Mouse (Mus musculus) embryonic facial prominence, embryonic 11.5 days (tissue): ENCODE measurements around the gene Ntn1. TPM values are rescaled to one million over a fixed set of nuclear protein-coding genes. Genes with fewer than 3 reads are reported as not detected.
A peak's percentile ranks its signal among the peaks of the same experiment; 100 is the strongest.

ENCODE experiments used
- ATAC-seq: fragments of 200-750 bp; cut with Nextera tagmentation; replicated peaks from 2 replicates; pipeline ENCODE4 v1.8.0; 2017; ENCODE audit warnings: low read depth; ENCODE audit not compliant: insufficient number of reproducible peaks, low FRiP score, low TSS enrichment
- DNase-seq: peaks from one replicate; pipeline ENCODE4 v3.0.0-alpha.2; 2015; ENCODE audit warnings: low spot score
- H3K27ac ChIP-seq: fragments of 300-500 bp; sonication (generic); replicated peaks from 2 replicates; pipeline ENCODE4 v1.5.1; 2014; ENCODE audit warnings: mild to moderate bottlenecking, low read depth, low read length, control low read depth
- H3K27me3 ChIP-seq: fragments of 300-500 bp; sonication (generic); 2 replicates; pipeline ENCODE4 v1.6.1; 2014; ENCODE audit warnings: mild to moderate bottlenecking, low read length, moderate library complexity, mixed read lengths; ENCODE audit not compliant: control insufficient read depth, insufficient read depth
- H3K36me3 ChIP-seq: fragments of 300-500 bp; sonication (generic); replicated peaks from 2 replicates; pipeline ENCODE4 v1.6.1; 2014; ENCODE audit warnings: low read depth, mild to moderate bottlenecking, low read length, moderate library complexity, mixed read lengths; ENCODE audit not compliant: control insufficient read depth, insufficient read depth
- H3K4me1 ChIP-seq: fragments of 300-500 bp; sonication (generic); 2 replicates; pipeline ENCODE4 v1.6.1; 2014; ENCODE audit warnings: low read length, mixed read lengths; ENCODE audit not compliant: control insufficient read depth, insufficient read depth
- H3K4me2 ChIP-seq: fragments of 300-500 bp; sonication (generic); 2 replicates; pipeline ENCODE4 v1.6.1; 2014; ENCODE audit warnings: low read depth, mild to moderate bottlenecking, control low read depth, low read length, moderate library complexity
- H3K4me3 ChIP-seq: fragments of 300-500 bp; sonication (generic); 2 replicates; pipeline ENCODE4 v1.5.1; 2014; ENCODE audit warnings: low read depth, low read length, control low read depth
- H3K9ac ChIP-seq: fragments of 300-500 bp; sonication (generic); replicated peaks from 2 replicates; pipeline ENCODE4 v1.6.1; 2014; ENCODE audit warnings: mild to moderate bottlenecking, control low read depth, low read length
- H3K9me3 ChIP-seq: fragments of 300-500 bp; sonication (generic); replicated peaks from 2 replicates; pipeline ENCODE4 v1.6.1; 2016; ENCODE audit warnings: mild to moderate bottlenecking, low read length, inconsistent platforms, mixed read lengths; ENCODE audit not compliant: control insufficient read depth
- WGBS: fragments of 180-500 bp; shearing (Covaris S2); extraction: QIAGEN DNeasy Blood & Tissue Kit; methylation state at CpG from one replicate; pipeline ENCODE4 v1.1.7; 2014; 5-methylcytosine and 5-hydroxymethylcytosine counted together
- polyA plus RNA-seq: library from polyadenylated mRNA; unstranded; fragments of >200 nt; fragmentation: Nextera tagmentation; extraction: Ambion mirVana; gene quantifications from 2 replicates; pipeline ENCODE4 v1.2.1, GENCODE M21; 2014

Ntn1 gene
- polyA plus RNA-seq, 1 experiment from 2014 or later: 3.2 TPM

- 43% methylated on average over 6 of the region's 6 CpGs for WGBS
- Histone ChIP-seq H3K27ac (no peak overlapping the region), H3K36me3 (no peaks in the 10 kb centered on the region), H3K4me2 (no peak overlapping the region), H3K27me3 (no peaks in the 10 kb centered on the region), H3K9ac (no peak overlapping the region), H3K4me3 (no peak overlapping the region), H3K4me1 (no peaks in the 10 kb centered on the region), H3K9me3 (no peaks in the 10 kb centered on the region)
- DNase-seq (no peak), ATAC-seq (no peak)
These were observed 52.5 kb downstream of the Ntn1 start for GRCm38 (mm10) chr11:68348083-68348482.

GRCm38 (mm10) chr11:68347508-68347907 lies 53.1 kb downstream of the Ntn1 start:
- DNase-seq: no peak
- 81% methylated on average over 5 of the region's 5 CpGs for WGBS
- Histone ChIP-seq H3K4me1 (no peaks in the 10 kb centered on the region), H3K4me3 (no peak overlapping the region), H3K36me3 (no peaks in the 10 kb centered on the region), H3K4me2 (no peak overlapping the region), H3K27ac (no peak overlapping the region), H3K9me3 (no peaks in the 10 kb centered on the region), H3K9ac (no peak overlapping the region), H3K27me3 (no peaks in the 10 kb centered on the region)
- no peak for ATAC-seq

DNA sequence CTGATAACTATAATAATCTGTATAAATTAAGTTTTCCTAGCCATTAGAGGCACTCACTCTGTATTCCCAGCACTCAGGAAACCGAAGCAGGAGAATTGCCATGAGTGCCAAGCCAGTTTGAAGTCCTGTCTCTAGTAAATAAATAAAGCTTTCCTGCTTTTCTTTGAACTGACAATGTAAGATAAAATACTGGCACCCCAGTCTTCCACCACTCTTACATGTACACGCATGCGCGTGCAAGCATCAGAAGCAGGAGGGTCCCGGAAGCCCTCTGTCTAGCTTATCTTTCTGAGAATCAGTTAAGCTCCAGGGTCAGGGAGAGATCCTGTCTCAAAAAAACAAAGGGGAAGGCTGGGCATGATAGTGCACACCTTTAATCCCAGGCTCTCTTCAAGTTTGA lies 54.5 kb downstream of the Ntn1 start:
- DNase-seq: no peak

DNA sequence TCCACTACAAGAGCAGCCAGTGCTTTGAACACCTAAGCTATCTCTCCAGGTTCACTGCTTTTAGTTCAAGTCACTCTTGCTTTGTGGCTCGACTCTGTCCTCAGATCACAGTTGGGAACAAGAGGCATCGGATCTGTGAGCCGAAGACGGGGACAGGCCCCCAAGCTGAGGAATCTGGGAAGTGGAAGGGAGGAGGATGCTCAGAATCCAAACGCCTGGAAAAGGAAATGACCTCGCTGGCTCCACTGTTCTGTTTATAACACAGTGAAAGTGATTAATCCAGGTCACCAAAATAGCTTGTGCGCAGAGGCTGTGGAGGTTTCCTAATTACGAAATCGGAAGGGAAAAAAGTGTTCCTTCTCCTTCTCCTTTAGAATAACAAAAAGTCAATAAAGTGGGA lies 56.4 kb downstream of the Ntn1 start:
- ATAC-seq: no peak
- Histone ChIP-seq H3K4me3 (no peak overlapping the region), H3K27me3 (no peaks in the 10 kb centered on the region), H3K27ac (no peak overlapping the region), H3K9ac (no peak overlapping the region), H3K9me3 (no peaks in the 10 kb centered on the region), H3K4me1 (no peaks in the 10 kb centered on the region; the same call in 1 of the 2 replicates), H3K4me2 (no peak overlapping the region), H3K36me3 (no peaks in the 10 kb centered on the region)
- 65% methylated on average over 9 of the region's 9 CpGs for WGBS
- no peak for DNase-seq

More for the DNA sequence above, 54.5 kb downstream of the Ntn1 start:
- H3K4me3 ChIP-seq: no peak overlapping the region
- no peaks in the 10 kb centered on the region for H3K9me3 ChIP-seq
- no peaks in the 10 kb centered on the region for H3K36me3 ChIP-seq
- no peak overlapping the region for H3K9ac ChIP-seq
- no peaks in the 10 kb centered on the region for H3K27me3 ChIP-seq
- no peaks in the 10 kb centered on the region; the same call in 1 of the 2 replicates for H3K4me1 ChIP-seq
- 93% methylated on average over 5 of the region's 5 CpGs for WGBS
- ATAC-seq: no peak
- H3K4me2 ChIP-seq: no peak overlapping the region
- H3K27ac ChIP-seq: no peak overlapping the region

DNA sequence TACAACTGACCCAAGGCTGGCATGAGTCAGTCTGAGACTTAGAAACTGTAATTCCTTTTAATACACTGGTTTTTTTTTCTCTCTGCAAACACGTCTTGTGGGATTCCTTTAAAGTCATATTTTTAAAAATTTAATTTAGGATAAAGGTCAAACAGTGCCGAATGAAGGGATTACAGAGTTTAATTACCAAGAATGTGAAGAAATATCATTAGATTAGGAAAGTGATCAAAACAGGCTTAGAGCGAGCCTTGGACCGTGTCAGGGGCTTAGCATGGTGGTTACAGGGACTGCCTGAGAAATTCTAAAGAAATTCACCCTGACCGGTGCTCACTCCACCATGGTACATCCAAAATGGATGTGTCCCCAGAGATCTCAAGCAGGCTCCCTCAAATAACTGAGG lies 57.9 kb downstream of the Ntn1 start:
- H3K4me1 ChIP-seq: no peaks in the 10 kb centered on the region; the same call in 1 of the 2 replicates
- DNase-seq (no peak), ATAC-seq (no peak)
- WGBS: 85% methylated on average over 5 of the region's 5 CpGs
- H3K36me3 ChIP-seq: no peaks in the 10 kb centered on the region
- H3K9me3 ChIP-seq: no peaks in the 10 kb centered on the region
- H3K4me2 ChIP-seq: no peak overlapping the region
- H3K27ac ChIP-seq: no peak overlapping the region
- H3K9ac ChIP-seq: no peak overlapping the region
- no peaks in the 10 kb centered on the region for H3K27me3 ChIP-seq
- H3K4me3 ChIP-seq: no peak overlapping the region

DNA sequence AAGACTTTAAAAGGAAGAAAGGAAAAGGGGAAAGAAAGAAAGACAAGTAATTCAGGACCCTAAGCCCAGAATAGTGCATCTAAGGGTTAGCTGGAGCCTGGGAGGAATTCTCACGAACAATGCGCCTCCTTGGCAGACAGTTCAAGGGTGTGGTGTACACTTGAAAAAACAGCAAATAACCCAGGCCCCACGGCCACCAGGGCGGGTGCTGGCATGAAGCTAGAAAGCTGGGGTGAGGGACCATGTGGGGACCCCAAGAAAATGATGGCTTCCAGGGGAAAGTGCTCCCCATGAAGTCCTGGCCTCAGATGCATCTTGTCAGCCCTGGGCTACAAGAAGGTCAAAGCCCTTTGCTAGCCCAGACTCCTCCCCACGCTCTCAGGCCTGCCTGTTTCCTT lies 58.6 kb downstream of the Ntn1 start:
- ATAC-seq: no peak
- H3K27me3 ChIP-seq: no peaks in the 10 kb centered on the region
- no peaks in the 10 kb centered on the region; the same call in 1 of the 2 replicates for H3K4me1 ChIP-seq
- no peaks in the 10 kb centered on the region for H3K36me3 ChIP-seq
- no peak for DNase-seq
- H3K27ac ChIP-seq: no peak overlapping the region
- H3K9me3 ChIP-seq: no peaks in the 10 kb centered on the region
- WGBS: 75% methylated on average over 5 of the region's 5 CpGs
- no peak overlapping the region for H3K4me3 ChIP-seq
- H3K9ac ChIP-seq: no peak overlapping the region
- H3K4me2 ChIP-seq: no peak overlapping the region

DNA sequence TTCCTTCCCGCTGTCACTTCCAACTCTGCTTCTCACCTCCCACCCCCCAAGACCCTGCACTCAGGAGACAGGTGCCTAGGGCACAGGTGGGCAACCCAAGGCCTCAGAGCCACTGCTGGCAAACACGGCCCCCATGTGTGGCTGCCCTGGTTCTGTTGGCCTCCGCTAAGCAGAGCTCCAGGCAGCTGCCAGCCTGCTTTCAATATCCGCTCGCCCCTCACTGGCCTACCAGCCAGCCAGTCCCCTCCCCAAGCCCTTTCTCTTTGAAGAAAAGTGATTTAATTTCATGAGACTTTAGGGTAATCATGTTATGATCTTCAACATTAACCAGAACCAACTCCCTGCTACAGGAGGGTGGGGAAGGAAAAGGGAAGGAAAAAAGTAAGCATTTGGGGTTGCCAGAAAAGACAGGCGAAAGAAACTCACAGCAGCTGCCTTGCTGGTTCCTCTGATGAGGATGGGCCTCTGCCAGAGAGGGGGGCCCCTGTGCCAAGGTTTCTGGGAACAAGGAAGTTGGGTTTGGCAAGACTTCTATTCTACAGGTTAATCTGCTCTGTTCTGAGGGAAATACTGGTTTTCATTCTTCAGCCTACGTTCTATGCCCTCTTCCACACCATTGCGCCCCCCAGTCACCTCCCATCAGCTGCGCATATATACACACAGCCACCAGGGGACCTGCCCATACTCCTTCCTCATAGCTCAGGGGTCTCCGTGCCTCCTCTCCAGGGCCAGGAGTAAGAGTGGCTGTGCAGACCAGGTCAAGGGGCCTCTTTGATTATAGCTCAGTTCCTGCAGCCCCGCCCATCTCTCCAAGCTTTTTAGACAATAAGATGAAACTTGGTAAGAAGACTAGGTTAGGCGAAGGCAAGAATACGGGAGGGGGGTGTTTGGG lies 59.3 kb downstream of the Ntn1 start:
- no peak for ATAC-seq
- 70% methylated on average over 13 of the region's 13 CpGs for WGBS
- H3K4me1 ChIP-seq: no peaks in the 10 kb centered on the region; the same call in 1 of the 2 replicates
- H3K4me2 ChIP-seq: no peak overlapping the region
- H3K9ac ChIP-seq: 0 out of 2 replicates have a peak overlapping the region, but pooled peaks have one; percentile 2
- peak; percentile 49 for DNase-seq
- H3K9me3 ChIP-seq: no peaks in the 10 kb centered on the region
- no peaks in the 10 kb centered on the region for H3K36me3 ChIP-seq
- peak overlapping the region; percentile 38; the same call in 1 of the 2 replicates for H3K27ac ChIP-seq
- no peaks in the 10 kb centered on the region for H3K27me3 ChIP-seq
- H3K4me3 ChIP-seq: no peak overlapping the region

DNA sequence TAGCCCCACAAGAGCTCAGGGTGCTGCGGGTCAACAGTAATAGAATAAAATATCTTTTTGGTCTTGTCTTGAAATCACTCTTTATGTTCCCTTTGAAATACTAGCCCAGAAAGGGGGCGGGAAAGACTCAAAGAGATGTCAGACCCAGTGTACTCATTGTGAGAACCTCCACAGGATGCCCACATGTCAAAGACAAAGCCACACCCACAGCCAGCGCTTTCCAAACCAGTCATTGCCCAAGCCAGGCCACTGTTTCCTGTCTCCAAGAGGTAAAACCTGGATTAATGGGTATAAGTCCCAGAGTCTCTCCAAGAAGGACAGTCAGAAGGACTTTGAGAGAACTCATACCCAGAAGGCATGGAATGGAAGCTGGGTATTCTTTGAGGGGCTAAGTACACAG lies 60.3 kb downstream of the Ntn1 start:
- Histone ChIP-seq H3K4me2 (no peak overlapping the region), H3K27me3 (no peaks in the 10 kb centered on the region), H3K4me1 (no peaks in the 10 kb centered on the region; the same call in 1 of the 2 replicates), H3K9me3 (no peaks in the 10 kb centered on the region), H3K4me3 (no peak overlapping the region), H3K9ac (no peak overlapping the region), H3K36me3 (no peaks in the 10 kb centered on the region), H3K27ac (no peak overlapping the region)
- ATAC-seq (no peak), DNase-seq (no peak)
- 79% methylated on average over 3 of the region's 3 CpGs for WGBS
